Mouse (Mus musculus) layer of hippocampus, adult 2 months (tissue): ENCODE results near the gene Sh3bp2. TPM values are rescaled to one million over a fixed set of nuclear protein-coding genes. Genes with fewer than 3 reads are reported as not detected.
A peak's percentile ranks its signal among the peaks of the same experiment; 100 is the strongest.

Experiments used
- DNase-seq, 2 experiments: peaks; one replicate each; pipeline ENCODE4 v3.0.0; 2022; ENCODE audit warnings: low spot score in 2 of 2
- H3K27ac ChIP-seq: fragments of 200-600 bp; 2 replicates; pipeline ENCODE4 v1.8.1; 2022
- H3K4me3 ChIP-seq: fragments of 200-600 bp; 2 replicates; pipeline ENCODE4 v1.8.1; 2022; ENCODE audit warnings: mild to moderate bottlenecking
- CTCF ChIP-seq: fragments of 200-600 bp; conservative IDR thresholded peaks from 2 replicates; pipeline ENCODE4 v1.8.1; 2022; ENCODE audit warnings: antibody characterized with exemption, mild to moderate bottlenecking, moderate library complexity
- total RNA-seq, 2 experiments: library from RNA; stranded (reverse); gene quantifications; 2 replicates each; pipeline ENCODE4 v1.2.3; 2021

Sh3bp2 gene
- total RNA-seq, 2 experiments from 2014 or later: 3.3 to 6.6 TPM

DNA sequence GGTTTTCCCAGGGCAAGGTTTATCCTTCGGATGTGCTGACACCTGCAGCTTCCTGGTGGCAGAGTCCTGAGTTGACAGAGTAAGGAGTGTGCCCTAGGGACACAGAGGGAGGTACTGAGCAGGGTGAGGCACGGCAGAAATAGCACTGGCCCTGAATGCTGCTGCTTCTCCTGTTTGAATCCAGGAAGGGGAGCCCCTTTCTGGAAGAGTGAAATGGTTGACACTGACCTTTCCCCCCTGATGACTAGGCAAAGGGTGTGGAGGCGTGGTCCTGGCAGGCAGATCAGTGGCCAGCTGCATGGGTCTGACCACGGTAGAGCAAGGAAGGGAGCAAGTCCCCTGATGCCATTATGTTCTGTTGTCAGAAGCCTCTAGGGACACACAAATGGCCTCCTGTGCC is 5.0 kb downstream of the Sh3bp2 start:
- 0 out of 2 replicates have a peak overlapping the region, but pooled peaks have one; percentile 25 for H3K27ac ChIP-seq
- no peak overlapping the region for H3K4me3 ChIP-seq
- DNase-seq: no peak
- no peak for TF ChIP-seq CTCF

DNA sequence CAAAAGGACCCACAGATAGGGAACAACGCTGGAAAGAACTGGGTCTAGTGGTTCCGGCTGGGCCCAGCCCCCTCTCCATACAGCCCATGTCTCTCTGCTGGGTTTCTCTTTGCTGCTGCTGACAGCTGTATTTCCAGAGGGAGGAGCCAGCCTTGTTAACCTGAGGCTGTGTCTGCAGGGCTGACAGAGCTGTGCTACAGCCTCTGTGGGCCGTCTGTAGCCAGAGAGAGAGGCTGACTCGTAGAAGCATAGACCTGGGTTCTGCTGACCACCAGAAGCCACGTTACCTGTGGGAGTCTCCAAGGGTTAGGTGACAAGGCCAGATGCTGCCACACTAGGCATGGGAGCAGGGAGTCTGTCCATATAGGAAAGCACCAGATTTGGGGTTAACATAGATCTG is 7.4 kb downstream of the Sh3bp2 start:
- Histone ChIP-seq H3K27ac (peak overlapping the region; percentile 18; the same call in 1 of the 2 replicates), H3K4me3 (no peak overlapping the region)
- DNase-seq: no peak
- no peak for TF ChIP-seq CTCF

DNA sequence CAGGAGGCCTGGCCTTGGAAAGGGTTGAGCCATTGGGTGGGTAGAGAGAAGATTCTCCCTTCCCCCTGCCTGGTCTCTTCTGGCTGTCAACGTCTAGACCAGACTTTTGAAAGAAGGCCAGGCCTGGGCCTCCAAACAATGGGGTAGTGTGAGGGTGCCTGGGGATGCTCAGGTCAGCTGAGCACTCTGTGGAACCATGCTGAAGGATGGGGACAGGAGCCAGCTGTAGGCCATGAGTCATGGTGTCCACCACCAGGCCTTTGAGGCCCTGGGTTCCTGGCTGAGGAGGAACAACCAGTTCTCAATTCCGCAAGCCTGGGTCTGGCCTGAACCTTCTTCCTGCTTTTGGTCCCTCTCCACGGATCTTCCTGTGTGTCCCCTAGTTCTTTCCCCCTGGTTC is 8.2 kb downstream of the Sh3bp2 start:
- TF ChIP-seq CTCF: no peak
- Histone ChIP-seq H3K27ac (peak overlapping the region; percentile 55; the same call in 1 of the 2 replicates), H3K4me3 (no peak overlapping the region)
- DNase-seq: peak in 1 of 2 experiments; percentile 29

- Histone ChIP-seq H3K27ac (peak overlapping the region; percentile 55; the same call in 1 of the 2 replicates), H3K4me3 (no peak overlapping the region)
- no peak for TF ChIP-seq CTCF
- no peak for DNase-seq
Observed at GRCm38 (mm10) chr5:34534776-34535581, 9.3 kb downstream of the Sh3bp2 start.

DNA sequence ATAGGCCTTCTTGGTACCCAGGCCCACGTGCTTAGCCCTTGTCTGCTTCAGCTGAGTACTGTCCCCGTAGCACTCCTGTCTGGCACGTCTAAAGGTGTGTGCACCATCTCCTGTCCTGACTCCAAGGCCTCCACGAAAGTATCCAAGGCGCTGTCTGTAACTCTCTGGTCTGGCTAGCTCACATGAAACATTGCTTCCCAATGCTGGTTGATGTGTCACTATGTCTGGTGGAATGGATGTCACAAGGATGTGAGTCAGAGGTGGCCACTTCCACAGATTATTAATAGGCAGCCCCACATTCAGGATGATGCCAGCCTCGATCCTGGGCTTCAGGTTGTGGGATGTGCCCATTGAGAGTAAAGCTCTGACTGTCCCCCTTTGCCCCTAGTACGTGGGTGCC is 10.2 kb downstream of the Sh3bp2 start:
- DNase-seq: no peak
- TF ChIP-seq CTCF: no peak
- H3K4me3 ChIP-seq: no peak overlapping the region
- H3K27ac ChIP-seq: no peak overlapping the region

- no peak for DNase-seq
- TF ChIP-seq CTCF: no peak
- Histone ChIP-seq H3K4me3 (no peak overlapping the region), H3K27ac (no peak overlapping the region)
Observed at GRCm38 (mm10) chr5:34538079-34538478, 12.4 kb downstream of the Sh3bp2 start.

- peak; percentile 63 for TF ChIP-seq CTCF
- H3K4me3 ChIP-seq: no peak overlapping the region
- H3K27ac ChIP-seq: no peak overlapping the region
- DNase-seq: no peak
Observed at GRCm38 (mm10) chr5:34538527-34538926, 12.9 kb downstream of the Sh3bp2 start.

- no peak for TF ChIP-seq CTCF
- DNase-seq: no peak
- H3K4me3 ChIP-seq: no peak overlapping the region
- H3K27ac ChIP-seq: no peak overlapping the region
Observed at GRCm38 (mm10) chr5:34539121-34539520, 13.5 kb downstream of the Sh3bp2 start.

GRCm38 (mm10) chr5:34542166-34542565 is 16.5 kb downstream of the Sh3bp2 start:
- H3K27ac ChIP-seq: no peak overlapping the region
- TF ChIP-seq CTCF: no peak
- no peak for DNase-seq

GRCm38 (mm10) chr5:34543114-34543513 is 17.5 kb downstream of the Sh3bp2 start:
- no peak overlapping the region for H3K27ac ChIP-seq
- no peak overlapping the region for H3K4me3 ChIP-seq
- no peak for DNase-seq
- no peak for TF ChIP-seq CTCF

More at GRCm38 (mm10) chr5:34542166-34542565, 16.5 kb downstream of the Sh3bp2 start:
- H3K4me3 ChIP-seq: no peak overlapping the region

- peak; percentile 80 for TF ChIP-seq CTCF
- H3K27ac ChIP-seq: no peak overlapping the region
- no peak for DNase-seq
- H3K4me3 ChIP-seq: no peak overlapping the region
Observed at GRCm38 (mm10) chr5:34547410-34547809, 21.8 kb downstream of the Sh3bp2 start.

- no peak for TF ChIP-seq CTCF
- Histone ChIP-seq H3K4me3 (peak overlapping the region; percentile 64), H3K27ac (no peak overlapping the region)
- DNase-seq: no peak
Observed at GRCm38 (mm10) chr5:34549135-34549482, 23.5 kb downstream of the Sh3bp2 start.

DNA sequence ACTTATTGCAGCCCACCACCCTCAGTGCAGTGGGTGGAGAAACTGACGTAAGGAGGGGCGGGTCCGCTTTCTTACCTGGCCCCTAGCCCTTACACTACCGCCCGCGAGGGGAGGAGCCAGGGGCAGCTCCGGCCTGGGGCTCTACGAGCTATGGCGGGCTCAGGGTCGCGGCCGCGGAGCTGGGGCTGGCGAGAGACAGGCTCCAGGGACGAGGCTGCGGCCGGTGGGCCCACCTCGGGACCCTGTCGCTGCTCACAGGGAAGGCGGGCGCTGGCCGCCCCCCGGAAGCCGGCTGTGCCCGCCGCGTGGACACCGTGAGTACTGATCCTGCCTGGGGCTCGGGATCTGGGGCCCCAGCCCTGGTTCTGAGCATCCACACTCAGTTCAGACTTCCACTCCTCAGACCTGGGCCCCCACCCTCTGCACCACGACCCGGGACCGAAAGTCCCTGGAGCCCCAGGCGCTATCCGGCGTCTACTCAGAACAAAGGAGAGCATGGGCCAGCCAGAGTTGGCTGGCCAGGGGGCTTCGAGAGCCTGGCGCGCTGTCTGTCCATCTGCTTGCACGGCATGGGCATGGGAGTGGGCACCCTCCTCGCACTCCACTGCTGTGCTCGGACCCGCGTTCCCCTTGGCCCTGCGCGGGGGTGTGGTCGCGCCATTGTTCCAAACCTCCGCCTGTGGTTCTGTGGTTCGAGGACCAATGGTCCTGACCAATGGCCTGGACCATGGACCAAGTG is 24.0 kb downstream of the Sh3bp2 start:
- Histone ChIP-seq H3K27ac (peak overlapping the region; percentile 53; the same call in 1 of the 2 replicates), H3K4me3 (peak overlapping the region; percentile 64)
- TF ChIP-seq CTCF: peak; percentile 46
- DNase-seq: no peak
